Mouse (Mus musculus) liver (tissue): ENCODE data around the gene Stxbp5.
"Not testable (repeated sequence)": the region's sequence is repeated elsewhere in the genome, so short reads cannot be mapped to it uniquely, and the experiment has no call there.

Experiments
- DNase-seq: peaks from one replicate; pipeline ENCODE4 v3.0.0-alpha.2; 2020; ENCODE audit warnings: mixed read lengths

The Stxbp5 gene

GRCm38 (mm10) chr10:9901071-9901696 lies at the start of gene Stxbp5:
Gene Stxbp5 (minus strand): TSS chr10:9901079.
- peak; percentile 85 for DNase-seq

GRCm38 (mm10) chr10:9912395-9912794 lies 11.5 kb upstream of the Stxbp5 start:
- no peak for DNase-seq

DNA sequence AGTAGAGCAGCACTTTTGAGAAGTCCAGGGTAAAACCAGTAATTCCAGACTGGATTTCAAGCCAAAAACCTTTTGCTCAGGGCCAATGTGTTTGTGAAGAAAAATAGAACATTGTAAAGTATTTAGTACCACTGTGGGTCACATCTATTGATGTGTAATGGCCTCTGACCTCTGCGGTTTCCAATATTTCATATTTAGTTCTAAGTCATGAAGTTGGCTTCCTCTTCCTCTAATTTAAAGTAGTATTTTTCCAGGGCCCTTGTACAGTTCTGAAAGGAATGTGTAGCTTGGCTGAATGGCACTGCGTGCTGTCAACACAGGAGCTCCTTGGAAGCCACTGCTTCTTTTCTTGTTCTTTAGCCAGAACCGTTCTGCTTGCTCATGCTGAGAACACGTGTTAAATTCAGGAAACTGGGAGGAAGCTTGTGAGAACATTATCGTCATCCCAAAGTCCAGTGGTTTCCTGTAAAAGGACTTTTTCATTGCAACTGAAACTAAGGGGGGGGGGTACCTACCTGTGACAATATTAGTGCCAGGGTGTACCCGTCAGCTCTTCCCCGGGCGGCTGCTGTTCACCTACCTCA lies 7.1 kb upstream of the Stxbp5 start:
- no peak for DNase-seq

GRCm38 (mm10) chr10:9907519-9907918 lies 6.6 kb upstream of the Stxbp5 start:
- no peak for DNase-seq

- DNase-seq = no peak
These were observed 5.3 kb upstream of the Stxbp5 start for GRCm38 (mm10) chr10:9906185-9906584.

GRCm38 (mm10) chr10:9901697-9902239 lies 889 bp upstream of the Stxbp5 start:
- peak; percentile 83 for DNase-seq

DNA sequence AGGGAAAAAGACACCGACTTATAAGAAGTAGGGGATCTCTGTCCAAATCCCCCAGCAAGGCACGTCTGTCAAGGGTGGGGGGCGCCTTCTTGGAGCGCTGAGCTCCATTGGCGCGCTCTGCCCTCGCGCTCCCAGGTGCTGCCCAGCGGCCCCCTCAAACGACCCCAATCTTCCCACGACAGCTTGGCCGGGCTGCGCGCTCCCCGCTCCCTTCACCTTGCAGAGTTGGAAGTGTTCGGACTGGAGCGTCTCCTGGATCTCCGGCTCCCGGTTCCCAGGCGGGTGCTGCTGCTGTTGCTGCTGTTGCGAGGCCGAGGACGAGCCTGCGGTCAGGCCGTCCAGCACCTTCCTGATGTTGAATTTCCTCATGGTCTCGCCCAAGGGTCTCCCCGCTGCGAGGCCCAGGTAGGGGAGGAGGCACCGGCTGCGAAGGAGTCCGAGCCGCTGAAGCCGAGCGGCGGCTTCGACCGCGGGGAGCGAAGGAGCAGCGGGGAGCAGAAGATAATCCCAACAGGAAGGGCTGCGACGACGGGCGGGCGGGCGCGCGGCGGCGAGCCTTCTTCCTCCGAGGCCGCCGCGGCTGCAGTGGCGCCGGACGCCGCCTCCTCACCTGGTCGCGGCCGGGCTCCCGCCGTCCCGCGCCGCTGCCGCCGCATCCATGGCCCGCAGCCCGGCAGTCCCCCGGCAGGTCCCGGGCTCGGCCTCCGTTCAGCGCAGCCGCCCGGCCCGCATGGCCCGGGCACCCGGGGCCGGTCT lies 386 bp downstream of the Stxbp5 start:
- peak; percentile 62 for DNase-seq

DNA sequence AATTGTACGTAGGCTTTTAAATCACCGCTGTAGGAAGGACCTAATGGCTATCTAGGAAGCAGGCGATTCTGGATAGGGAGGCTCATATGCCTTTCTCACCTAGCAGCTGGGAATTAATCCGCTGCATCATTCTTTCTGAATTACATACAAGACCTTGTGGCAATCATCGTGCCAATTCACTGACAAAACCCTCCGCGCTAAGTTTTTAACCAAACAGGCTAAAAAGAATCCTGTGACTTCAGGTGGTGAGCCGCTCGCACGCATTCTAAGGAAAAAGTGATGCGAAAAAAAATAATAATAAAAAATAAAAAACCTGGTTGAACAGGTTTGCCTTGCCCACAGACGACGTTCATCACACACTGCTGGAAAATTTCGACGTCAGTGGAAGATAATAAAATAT lies 1.1 kb downstream of the Stxbp5 start:
- no peak for DNase-seq

- DNase-seq = no peak
These were observed 1.8 kb downstream of the Stxbp5 start for GRCm38 (mm10) chr10:9899086-9899485.

- no peak for DNase-seq
These were observed 3.0 kb downstream of the Stxbp5 start for GRCm38 (mm10) chr10:9897852-9898251.

DNA sequence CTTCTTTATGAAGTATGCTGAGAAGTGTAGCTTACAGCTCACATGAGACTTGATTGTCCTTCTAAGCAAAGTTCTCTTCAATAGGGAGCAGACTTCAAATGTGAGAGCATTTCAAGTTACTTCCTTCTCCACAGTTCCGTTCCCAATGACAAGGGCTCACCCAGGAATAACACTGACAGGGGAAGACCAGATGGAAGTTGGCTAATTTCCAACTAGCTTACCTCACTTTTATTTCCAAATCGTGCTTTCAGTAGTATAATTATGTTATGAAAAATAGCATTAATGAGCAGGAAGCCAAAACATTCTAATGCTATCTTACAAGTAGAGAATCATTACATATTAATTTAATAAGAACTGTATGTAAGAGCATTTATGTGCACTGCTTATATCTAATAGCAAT lies 7.3 kb downstream of the Stxbp5 start:
- no peak for DNase-seq

DNA sequence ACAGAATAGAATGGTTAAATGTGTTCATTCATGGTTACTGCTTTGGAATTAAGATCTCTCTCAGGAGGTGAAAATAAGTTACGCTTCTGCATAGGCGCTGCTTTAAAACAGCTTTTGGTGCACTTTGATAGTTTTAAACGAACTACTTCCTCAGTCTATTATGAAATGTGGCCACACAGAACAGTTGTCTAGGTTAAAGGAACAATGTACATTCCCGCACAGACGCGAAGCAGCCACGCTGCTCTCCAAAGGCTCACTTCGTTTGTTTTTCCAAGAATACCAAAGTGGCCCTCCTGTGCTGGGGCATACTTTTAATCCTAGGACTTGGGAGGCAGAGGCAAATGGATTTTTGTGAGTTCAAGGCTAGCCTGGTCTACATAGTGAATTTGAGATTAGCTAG lies 11.2 kb downstream of the Stxbp5 start:
- no peak for DNase-seq

DNA sequence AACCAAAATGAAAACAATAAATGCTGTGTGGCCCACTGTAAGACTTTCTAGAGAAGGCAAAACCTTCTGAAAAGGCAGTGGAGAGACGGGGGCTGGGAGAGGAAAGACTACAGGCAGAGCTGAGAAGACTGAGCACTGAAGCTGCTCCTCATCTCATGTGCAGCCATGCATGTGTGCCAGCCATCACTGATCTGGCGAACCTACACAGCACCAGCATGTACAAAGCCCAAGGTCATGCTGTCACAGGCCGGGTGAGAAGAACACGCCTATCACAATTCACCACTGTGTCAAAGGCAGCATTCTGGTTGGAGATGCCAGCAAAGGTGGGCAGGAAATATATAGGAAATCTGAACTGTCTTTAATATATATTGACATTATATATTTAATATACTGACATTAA lies 12.2 kb downstream of the Stxbp5 start:
- no peak for DNase-seq

- not testable (repeated sequence) for DNase-seq
These were observed 19.0 kb downstream of the Stxbp5 start for GRCm38 (mm10) chr10:9881781-9882320.

DNA sequence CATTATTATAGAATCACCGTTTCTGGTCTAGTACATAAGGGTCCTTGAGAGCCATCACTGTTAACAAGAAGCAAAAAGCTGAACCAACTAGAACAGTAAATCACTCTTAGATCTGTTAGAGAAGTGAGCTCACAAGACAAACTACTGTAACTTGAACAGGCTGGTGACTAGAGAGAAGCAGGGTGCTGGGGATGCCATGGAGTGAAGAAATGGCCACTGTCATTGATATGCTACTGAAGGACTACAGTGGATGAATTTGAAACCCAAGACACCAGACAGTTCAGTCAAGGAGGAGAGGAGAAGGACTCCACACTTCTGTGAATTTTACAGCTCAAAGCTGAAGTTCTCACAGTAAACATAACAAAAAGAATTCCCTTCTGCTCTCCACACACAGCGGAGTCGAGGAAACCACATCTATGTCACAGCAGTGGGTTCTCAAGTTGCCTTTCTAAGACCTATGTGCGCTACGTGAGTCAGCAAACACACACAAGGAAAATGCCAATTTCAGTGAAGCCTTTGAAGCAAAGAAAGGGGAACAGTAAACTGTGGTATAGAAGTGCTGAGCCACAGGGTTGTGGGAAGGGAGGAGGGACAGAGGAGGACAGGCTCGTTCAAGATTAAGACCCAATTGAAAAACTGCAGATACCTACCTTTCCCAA lies 20.7 kb downstream of the Stxbp5 start:
- DNase-seq = no peak

DNA sequence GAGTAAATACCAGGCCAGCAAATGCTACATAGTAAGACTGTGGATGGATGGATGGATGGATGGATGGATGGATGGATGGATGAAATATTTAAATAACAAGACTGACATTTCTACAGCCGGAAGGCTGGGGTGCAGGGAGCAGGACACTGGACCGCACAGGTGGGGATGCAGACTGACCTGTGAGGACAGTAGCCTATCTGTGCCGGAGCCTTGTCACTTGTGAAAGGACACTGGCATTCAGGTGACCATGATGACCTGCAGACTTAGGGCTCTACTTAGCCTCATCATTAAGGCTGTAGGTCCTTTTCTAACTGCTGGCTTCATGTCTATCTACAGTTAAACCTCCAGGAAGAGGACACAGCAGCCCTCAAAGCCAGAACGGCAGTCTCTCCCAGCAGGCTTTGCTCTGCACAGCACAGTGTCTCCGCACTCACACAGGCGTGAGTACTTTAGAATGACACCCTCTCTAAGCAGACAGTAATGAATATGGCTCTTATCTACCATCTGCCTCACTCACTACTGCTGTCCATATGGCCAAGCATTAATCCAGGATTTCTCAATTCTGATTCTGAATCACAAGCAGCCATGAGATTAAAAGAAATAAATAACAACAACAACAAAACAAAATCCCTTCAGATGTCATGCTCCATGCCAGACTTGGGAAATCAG lies 21.9 kb downstream of the Stxbp5 start:
- DNase-seq = no peak

DNA sequence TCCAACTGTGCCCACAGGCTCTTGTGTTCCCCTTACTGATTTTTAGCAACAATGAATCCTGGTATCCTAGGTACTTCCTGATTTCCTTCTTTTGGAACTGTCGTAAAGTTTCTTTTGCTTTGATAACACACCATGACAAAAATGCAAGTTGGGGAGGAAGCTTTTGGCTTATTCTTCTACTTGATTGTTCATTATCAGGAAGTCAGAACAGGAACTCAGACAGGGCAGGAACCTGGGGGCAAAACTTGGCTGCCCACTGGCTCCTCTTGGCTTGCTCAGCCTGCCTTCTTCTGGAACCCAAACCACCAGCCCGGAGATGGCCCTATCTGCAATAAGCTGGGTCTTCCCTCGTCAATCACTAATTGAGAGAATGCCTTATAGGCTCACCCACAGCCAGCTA lies 25.0 kb downstream of the Stxbp5 start:
- no peak for DNase-seq

DNA sequence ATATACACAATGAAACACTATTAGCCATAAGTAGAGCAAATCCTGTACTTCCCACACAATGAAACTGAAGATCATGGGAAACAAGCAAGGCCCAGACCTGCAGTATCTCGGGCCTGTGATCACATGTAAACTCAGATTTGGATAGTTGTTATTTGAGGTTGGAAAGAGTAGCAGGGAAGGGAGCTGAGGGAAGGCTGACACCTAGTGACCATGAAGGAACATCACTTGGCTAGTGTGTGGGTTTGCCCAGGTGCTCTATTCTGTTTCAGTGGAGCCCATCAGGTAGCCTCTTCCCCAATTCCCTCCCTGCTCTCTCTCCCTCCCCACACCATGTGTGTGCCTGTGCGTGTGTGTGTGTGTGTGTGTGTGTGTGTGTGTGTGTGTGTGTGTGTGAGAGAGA lies 28.7 kb downstream of the Stxbp5 start:
- no peak for DNase-seq

DNA sequence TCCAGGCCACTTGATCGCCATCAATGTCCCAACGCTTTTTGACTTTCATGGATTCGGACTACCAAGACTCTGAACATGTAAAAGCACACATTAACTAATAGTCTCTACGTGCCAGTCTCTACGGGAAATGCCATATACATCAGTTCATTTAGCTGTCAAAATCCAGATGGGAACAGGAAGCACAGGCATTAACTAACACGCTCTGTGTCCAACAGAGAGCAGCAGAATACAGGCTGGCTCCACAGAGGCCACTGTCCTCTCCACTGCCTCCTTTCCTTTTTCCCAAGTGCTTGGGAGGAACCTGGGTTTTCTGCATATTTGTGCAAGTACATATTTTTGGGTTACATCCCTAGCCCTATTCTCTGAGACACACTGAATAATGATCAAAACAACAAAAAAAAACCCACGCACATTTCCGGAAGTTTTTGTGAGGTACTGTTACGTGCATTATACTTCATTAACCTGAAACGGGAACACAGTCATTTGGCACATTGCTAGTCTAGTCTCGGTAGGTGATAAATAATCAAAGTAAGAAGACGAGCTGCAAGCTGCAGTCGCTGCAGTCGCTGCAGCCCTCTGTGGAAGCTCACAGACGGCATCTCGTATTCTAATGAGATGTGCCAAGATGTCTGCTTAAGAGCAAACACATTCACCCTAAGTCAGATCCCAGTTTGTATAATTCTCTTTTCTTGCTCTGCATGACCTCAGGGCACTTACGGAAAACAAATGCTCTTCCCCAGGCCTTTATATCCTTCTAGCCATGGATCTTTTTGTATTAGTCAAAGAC lies 33.9 kb downstream of the Stxbp5 start:
- no peak for DNase-seq

DNA sequence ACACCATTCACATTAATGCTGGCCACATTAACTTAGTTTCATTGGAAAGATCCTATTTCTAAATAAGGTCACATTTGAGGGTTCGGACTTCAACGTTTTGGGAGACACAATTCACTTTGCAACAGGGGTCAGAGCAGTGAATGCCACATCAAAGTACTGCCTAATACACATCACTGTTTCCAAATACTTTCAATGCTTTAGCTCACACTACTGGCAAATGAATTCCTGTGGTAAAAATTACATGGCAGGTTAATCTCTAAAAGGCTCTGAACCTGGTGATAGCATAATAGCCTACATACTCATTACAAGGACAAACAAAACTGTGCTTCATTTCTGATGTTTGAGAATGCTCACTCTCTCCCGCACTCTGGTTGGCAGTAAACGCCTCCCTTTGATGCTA lies 40.9 kb downstream of the Stxbp5 start:
- no peak for DNase-seq

- no peak for DNase-seq
These were observed 41.4 kb downstream of the Stxbp5 start for GRCm38 (mm10) chr10:9859476-9859875.

- no peak for DNase-seq
These were observed 43.0 kb downstream of the Stxbp5 start for GRCm38 (mm10) chr10:9857850-9858249.
